Mouse (Mus musculus) cerebellum, postnatal 10 days (tissue): ENCODE data around the gene Lats1.

ENCODE experiments used
- DNase-seq, 2 experiments: peaks; one replicate each; pipeline ENCODE4 v3.0.0; 2021; ENCODE audit warnings: mixed read lengths in 2 of 2

The Lats1 gene

DNA sequence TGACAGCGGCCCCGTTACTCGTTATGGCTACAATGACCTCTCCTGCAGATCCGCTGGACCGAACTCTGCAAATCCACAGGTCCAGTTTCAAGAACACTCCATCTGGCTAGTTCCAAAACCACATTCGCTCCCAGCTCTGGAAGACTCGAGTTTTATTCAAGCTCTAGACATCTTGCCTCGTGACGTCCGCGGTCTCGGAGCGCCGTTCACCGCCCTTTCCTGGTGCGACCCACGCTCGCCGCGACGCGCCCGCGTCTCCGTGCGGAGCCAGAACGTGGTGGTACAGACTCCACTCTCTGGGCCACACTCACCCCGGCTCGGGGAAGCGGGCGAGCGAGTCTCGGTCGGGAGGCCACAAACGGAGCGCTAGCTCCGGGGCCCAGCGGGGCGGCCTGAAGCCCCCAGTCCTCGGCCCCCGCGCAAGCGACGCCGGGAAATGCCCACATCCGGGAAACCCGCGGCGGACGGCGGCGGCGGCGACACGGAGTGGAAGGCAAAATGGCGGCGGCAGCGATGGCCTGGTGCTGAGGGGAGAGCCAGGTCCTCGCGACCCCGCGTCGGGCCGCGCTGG lies at the start of gene Lats1, which contains the start of gene Pcmt1:
TSS of gene Lats1 (plus strand) at position 484 of the 571 bp plus-strand sequence.
TSS of gene Pcmt1 (minus strand) at position 406 of the 571 bp plus-strand sequence.
- peak; percentile 95 to 96 for DNase-seq

DNA sequence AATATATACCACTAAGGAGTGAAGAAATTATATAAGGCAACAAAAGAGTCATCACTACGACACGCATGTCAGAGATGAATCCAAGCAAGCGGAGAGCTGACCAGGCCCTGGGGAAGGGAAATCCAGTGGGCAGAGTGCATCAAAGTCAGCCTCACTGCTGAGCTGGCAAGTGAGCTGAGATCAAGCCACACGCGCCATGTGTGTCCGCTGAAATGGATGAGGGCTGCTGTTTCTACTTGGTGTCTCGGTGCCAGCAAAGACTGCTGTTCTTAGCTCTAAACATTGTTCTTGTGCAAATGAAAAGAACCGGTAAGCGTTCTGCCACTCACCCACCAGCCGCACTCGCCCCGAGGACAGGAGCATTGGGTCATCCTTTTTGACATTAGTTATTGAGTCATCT lies 40.6 kb upstream of the Lats1 start:
- no peak for DNase-seq

DNA sequence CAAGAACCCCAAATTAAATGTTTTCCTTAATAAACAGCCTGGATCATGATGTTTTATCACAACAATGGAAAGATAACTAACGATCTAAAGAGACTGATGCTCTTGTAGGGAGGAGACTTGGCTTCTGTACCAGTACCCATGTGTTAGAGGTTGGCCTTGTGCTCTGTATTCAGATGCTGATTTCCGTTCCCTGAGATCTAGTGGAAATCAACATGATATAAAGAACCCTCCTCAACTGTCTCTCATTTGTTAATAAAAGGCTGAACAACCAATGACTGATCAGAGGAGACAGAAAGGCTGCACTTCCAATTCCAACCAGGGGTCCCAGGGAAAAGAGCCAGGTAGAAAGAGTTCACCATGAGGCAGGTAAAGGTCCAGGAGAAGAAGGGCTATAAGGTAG lies 35.1 kb upstream of the Lats1 start:
- DNase-seq: no peak

DNA sequence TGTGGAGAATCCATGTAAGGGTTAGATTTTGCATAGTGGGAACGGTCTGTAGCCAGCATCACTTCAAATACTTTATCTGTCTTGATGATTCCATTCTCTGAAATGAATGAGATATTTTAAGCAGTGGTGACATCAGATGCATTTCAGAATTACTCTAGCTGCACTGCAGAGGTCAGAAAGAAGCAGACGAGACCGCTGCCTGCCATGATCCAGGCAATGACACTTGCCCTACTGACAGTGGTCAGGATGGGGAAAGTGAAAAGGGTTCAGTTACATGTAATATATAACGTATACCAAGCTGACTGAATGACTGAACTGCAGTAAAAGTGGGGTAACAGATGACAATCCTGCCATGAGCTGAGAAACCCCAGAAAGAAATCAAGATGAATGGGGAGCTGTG lies 32.0 kb upstream of the Lats1 start:
- no peak for DNase-seq

DNA sequence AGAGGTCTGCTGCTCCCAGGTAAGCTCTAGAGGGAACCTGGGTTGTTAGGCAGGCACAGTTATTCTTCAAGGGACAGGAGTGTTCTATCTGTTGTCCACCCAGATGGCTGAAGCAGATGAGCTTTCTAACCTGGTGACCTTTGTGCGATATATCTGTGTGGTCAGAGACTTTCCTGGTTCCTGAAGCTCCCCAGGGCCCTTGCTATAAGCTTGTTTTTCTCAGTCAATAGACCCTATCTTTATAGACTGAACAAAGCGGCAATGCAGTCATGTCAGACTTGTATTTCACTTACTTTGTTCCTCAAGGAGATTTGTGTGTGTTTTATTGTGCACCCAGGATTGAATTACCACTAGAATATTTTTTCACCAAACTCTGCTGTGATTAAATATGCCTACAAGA lies 30.0 kb upstream of the Lats1 start:
- DNase-seq: no peak

DNA sequence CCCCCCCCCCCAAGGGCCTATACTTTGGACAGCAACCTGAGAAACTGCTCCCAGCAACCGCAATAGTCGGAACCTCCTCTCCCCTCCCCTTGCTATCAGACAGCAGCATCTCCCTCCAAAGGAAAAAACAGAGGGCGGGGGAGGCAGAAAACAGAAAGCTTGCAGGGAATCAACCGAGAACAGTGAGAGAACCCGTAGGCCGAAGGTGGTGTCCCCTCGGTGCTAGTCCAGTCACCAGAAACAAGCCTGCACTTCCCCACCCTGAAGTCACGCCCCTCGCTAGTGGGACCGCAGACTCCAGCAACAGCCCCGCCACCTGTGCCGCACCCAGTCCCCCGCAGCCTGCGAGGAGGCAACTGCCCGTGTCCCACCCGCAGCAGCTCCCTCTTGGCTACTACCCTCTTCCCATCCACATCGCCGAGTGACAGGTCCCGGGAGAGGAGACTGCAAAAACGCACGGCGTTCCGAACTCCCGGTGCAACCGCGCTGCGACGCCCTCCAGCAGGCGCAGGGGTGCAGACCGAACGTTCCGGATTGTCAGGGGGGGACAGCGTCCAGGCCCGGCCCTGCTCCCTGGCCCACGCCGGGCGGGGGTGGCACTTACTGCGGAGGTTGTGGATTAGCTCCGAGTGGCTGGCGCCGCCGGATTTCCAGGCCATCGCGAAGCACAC lies 18.4 kb upstream of the Lats1 start:
- no peak for DNase-seq

DNA sequence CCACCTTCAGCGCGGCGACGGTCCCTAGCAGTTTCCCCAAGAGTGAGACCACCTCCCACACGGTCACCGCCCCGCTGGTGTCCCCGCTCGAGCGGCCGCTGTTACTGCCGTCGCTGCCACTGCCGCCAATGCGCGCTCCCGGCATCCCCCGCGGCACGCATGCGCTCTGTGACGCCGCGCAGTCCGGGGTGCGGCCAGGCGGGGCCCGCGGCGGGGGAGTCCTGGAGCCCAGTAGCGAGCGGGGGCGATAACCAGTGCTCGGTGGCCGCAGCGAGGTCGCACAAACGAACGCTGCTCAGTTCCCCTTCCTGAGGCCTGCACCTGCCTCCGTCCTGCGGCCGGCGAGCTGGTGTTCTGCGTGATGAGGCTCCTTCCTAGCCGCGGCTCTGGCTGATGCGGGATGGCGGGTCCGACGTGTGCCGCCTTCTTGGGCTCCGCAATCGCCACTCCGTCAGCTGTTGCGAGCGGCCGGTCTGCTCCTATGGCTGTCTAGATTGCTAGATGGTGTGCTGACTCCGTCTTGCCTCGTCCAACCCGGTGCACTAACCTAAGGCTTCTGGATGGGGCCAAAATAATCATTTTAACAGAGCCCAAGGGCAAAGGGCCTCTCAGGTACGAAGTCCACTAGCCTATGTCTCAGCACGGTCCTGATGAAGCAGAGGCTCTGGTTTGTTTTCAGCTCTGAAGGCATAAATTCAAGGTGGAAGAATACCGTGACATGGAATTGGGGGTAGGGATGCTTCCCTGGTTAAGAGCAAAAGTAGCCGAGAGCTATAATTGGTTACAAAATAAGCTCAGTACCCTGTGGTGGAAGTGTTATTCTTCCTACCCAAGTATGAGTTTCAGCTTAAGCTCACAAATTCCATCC lies 17.6 kb upstream of the Lats1 start:
- DNase-seq: peak; percentile 95 to 96

DNA sequence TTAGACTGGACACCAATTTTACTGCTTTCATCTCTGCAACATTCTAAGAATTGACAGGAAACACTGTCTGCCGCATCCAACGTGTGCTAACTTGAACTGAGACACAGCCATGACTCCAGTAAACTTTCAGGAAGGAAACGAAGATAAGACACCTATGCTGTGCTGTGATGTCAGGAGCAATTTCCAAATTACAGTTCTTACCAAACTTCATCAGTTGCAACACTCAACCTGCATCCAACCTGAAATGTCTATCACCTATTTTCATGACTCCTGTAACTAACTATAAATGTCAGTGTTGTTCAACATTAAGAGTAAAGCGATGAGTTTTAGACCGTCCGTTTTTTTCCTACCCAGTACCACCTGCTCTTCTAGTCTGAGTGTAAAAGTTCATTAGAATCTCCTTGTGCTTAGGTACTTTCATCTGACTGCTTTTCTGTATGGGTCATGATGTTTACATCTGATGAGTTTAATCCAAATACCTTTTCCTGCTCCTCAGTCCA lies 16.9 kb upstream of the Lats1 start:
- DNase-seq: no peak

DNA sequence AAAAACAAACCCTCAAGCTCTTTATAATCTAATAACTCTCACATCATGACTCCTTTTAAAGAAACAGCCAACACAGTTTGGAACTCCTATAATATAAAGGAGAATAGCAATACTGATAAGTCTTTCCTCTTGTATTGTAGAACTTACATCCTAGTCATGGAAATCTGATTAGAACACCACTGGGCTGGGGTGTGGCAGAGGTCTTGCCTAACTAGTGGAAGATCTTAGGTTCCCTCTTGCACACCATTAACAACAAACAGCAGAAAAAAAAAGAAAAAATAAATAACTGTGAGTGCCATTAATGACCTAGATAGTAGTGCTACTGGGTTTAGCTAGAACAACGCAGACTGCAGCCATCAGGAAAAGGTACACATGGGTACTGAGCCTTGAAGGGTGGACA lies 16.1 kb upstream of the Lats1 start:
- DNase-seq: no peak

DNA sequence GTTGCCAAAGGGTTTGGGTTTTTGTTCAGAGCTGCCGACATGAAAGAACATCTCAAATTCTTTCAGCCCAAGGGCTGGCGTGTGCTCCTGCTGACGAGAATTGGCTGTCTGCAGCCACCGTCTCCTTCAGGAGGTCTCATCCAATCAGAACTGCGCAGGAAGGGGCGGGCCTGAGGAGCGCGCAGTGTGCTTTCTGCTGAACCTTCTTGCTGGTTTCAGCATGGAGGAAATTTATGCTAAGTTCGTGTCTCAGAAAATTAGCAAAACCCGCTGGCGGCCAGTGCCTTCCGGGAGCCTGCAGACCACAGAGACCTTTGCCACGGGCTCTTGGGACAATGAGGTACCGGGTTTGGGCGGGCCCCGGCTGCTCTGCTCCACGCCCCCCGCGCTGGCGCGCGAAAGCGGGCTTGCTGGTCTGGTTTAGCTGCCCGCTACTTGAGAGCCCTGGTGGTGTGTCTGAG lies 13.6 kb upstream of the Lats1 start, which contains the start of gene Nup43:
TSS of gene Nup43 (plus strand) at position 162 of the 461 bp plus-strand sequence.
- peak; percentile 94 to 95 for DNase-seq

DNA sequence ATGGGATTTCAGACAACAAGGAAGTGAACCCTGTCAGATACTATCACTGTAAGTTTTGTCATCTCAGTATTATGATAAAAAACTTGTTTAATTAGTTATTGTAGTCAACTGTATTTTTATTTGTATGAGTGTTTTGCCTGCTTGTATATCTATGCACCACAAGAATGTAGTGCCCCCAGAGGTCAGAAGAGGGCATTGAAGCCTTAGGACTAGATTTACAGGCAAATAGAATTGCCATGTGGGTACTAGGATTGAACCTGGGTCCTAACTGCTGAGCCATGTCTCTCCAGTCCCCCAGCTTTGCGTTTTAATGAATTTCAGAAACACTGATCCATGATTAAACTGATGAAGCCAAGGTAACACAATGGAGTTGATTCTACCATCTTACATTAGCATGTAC lies 7.3 kb upstream of the Lats1 start:
- peak; percentile 47 to 49 for DNase-seq

DNA sequence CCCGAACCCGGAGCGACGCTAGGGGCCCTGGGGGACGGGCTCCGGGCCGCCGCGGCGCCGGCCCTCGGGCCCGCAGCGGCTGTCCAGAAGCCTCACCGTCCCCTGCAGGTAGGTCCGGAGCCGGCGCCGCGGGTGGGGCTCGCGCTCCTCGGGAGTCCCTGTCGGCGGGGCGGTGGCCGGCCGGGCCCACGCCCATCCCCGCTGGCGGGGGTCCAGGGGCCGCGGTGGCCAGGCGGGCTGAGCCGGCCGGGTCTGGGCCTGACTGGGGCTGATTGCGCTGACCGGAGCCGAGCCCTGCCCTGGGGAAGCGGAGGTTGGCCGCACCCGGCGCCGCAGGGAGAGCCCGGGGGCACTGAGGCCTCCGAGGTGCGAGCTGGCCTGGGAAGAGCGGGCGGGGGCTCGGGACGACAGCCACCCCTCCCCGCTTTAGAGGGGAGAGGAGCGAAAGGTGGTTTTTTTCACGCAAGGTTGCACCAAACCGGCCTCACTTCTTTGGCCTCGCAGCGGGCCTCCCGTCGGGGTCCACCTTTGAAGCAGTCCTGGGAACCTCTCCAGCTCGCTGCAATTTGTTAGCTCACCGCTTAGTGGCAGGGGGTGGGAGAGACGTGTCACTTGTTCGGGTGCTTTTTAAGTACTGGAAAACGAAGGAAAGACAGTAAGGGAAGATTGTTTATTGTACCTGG lies 470 bp downstream of the Lats1 start:
- DNase-seq: peak; percentile 85 to 87

DNA sequence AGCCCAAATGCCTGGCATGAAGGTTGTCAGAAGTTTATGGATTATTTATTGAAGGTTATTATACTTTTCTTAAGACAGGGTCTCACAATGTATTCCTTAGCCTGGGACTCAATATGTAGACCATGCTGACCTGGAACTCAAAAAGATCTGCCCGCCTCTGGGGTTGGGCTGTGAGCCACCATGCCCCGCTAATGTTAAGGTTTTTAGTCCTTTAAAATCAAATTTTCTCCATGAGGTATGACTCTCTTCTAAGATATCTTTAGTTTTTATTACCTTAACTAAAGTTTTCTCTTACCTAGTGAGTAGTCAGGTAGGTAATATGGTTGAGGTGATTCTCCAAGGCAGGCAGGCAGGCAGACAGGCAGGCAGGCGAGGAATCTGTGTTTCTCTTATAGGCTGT lies 1.2 kb downstream of the Lats1 start:
- DNase-seq: no peak

DNA sequence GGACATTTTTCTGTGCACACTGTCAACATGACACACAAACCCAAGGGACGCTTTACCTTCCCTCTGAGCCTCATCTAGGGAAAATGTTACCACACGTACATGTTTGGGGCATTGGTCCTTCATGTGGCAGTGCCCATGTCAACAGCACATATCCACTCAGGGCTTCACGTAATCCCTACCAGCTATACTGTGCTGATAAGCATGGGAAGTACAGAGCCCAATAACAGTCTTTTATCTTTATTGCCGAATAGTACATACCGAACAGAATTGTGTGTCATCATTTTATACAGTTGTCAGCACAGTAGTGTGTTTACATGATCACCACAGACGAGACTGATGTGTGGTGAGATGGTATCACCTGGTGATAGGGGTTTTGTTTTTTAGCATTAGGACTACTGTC lies 5.9 kb downstream of the Lats1 start:
- no peak for DNase-seq

DNA sequence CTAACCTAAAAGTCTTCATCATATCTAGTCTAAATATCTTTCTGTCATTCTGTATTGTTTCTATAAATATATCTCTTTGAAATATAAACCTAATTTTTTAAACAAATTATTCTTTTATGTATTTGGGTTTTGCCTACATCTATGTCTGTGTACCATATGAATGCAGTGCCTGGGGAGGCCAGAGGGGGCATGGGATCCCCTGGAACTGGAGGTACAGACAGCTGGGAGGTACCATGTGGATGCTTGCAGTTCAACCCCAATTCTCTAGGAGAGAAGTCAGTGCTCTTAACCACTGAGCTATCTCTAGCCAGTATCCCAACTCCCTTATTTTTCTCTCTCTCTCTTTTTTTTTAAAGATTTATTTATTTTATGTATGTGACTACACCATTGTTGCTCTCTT lies 14.3 kb downstream of the Lats1 start:
- DNase-seq: peak in 1 of 2 experiments; percentile 20

DNA sequence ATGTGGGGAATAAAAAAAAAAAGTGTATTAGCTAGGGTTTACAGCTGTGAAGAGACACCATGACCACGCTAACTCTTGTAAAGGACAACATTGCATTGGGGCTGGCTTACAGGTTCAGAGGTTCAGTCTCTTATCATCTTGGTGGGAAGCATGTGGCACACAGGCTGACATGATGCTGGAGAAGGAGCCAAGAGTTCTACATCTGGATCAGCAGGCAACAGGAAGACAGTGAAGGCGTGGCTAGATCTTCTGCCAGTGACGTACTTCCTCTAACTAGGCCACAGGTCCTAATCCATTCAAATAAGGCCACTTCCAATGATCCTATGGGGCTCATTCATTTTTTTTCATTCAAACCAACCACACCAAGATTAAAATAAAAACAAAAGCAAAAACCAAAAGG lies 19.1 kb downstream of the Lats1 start:
- no peak for DNase-seq

DNA sequence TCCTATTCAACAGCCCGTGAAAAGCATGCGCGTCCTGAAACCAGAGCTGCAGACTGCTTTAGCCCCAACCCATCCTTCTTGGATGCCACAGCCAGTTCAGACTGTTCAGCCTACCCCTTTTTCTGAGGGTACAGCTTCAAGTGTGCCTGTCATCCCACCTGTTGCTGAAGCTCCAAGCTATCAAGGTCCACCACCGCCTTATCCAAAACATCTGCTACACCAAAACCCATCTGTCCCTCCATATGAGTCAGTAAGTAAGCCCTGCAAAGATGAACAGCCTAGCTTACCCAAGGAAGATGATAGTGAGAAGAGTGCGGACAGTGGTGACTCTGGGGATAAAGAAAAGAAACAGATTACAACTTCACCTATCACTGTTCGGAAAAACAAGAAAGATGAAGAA lies 21.6 kb downstream of the Lats1 start:
- DNase-seq: no peak

DNA sequence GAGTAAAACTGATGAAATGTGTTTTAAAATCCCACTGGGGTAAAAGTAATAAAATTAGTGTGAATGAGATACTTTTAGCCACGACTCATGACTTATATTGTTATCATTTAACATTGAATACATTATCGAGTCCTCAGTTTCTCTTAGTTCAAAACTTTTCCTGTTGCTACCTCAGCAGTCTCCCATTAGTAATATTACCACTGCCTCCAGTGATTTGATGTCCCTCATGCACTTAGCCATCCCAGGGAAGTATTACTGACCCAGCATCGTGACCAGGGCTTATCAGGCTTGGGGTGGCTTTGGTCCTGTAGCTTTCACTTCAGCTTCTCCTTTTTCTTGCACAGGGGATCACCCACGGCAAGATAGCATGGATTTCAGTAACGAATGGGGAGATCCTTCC lies 29.1 kb downstream of the Lats1 start:
- no peak for DNase-seq

DNA sequence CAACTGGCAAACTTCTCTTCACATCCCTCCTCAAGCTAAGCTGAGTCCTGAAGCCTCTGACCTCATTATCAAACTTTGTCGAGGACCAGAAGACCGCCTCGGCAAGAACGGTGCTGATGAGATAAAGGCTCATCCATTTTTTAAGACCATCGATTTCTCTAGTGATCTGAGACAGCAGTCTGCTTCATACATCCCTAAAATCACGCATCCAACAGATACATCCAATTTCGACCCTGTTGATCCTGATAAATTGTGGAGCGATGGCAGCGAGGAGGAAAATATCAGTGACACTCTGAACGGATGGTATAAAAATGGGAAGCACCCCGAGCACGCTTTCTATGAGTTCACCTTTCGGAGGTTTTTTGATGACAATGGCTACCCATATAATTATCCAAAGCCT lies 31.5 kb downstream of the Lats1 start:
- no peak for DNase-seq

DNA sequence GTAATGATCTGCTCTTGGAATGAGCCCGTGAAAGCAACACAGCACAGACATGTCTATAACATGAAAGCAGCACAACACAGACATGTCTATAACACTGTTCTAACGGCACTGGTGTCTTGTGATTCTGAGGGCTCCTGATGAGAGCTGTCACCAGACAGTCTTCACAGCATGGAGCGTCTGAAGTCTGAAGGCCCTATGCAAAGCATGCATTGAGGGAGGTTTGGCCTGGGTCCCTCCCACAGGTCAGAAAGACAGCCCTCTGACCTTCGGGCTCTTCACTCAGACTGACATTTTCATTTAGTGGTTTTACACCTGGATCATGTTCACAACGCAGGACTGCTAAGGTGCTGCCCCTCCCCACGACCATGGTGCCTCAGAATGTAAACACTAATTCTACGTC lies 34.0 kb downstream of the Lats1 start:
- DNase-seq: no peak

DNA sequence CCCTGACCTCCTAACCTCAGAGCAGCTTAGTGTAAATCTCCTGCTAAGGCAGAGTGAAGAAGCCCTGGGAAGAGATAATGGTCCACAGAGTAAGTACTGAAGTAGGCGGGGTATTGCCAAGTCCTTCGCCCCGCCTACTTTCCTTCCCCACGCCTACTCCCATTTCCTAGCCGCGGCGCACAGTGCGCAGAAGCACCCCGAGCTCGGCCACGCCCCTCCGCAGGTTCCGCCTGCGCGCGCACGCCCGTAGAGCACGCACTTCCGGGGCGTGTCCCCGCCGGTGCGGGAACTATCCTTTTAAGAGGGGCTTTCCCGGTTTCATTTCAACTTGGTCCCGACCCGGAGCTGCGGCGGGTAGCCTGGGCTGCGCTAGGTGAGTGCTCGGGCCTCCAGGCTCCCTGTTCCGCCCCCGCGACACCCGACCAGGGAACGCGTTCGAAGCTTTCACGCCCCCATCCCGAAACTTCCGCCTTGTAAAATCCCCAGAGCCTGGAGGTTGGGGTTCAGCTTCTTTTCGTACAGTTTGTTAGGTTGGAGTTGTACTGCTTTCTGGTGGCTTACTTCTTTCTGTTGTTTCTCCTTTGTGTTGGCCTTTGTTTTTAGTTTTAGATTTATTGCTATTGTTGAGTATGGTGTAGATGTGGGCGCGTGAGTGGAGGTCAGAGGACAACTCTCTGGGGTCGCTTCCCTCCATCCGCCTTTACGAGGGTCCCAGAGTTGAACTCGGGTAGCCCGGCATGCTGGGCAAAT lies 44.9 kb downstream of the Lats1 start, which contains the start of gene Katna1:
TSS of gene Katna1 (plus strand) at position 250 of the 750 bp plus-strand sequence.
- peak; percentile 95 to 97 for DNase-seq

DNA sequence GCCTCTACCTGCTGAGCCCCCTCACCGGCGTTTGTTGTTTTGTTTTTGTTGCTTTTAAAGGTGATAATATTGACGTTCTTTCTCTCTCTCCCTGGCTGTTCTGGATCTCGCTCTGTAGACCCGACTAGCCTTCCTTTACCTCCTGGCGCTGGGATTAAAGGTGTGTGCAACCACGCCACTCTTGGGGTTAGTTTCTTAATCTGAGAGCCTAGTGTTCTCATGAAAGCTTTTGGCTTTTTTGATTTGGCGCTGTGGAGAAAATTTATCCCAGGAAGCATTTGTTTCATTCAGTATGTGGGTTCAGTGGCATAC lies 45.4 kb downstream of the Lats1 start:
- DNase-seq: no peak
